Mouse (Mus musculus) forebrain, embryonic 10.5 days (tissue): ENCODE measurements around the gene Spata46. TPM values are rescaled to one million over a fixed set of nuclear protein-coding genes. Genes with fewer than 3 reads are reported as not detected.

Experiments
- DNase-seq: peaks from one replicate; pipeline ENCODE4 v3.0.0-alpha.2; 2017; ENCODE audit warnings: low spot score; ENCODE audit errors: extremely low spot score
- H3K27ac ChIP-seq: fragments of 300-500 bp; sonication (generic); 2 replicates; pipeline ENCODE4 v1.5.1; 2016; ENCODE audit warnings: mild to moderate bottlenecking
- H3K27me3 ChIP-seq: fragments of 300-500 bp; sonication (generic); 2 replicates; pipeline ENCODE4 v1.6.1; 2016; ENCODE audit warnings: mild to moderate bottlenecking; ENCODE audit not compliant: poor library complexity, severe bottlenecking
- H3K36me3 ChIP-seq: fragments of 300-500 bp; sonication (generic); replicated peaks from 2 replicates; pipeline ENCODE4 v1.6.1; 2016; ENCODE audit warnings: mild to moderate bottlenecking, moderate library complexity
- H3K4me1 ChIP-seq: fragments of 300-500 bp; sonication (generic); 2 replicates; pipeline ENCODE4 v1.6.1; 2016
- H3K4me3 ChIP-seq: fragments of 300-500 bp; sonication (generic); 2 replicates; pipeline ENCODE4 v1.5.1; 2016; ENCODE audit warnings: mild to moderate bottlenecking, moderate library complexity
- H3K9me3 ChIP-seq: fragments of 300-500 bp; sonication (generic); 2 replicates; pipeline ENCODE4 v1.6.1; 2016; ENCODE audit warnings: mild to moderate bottlenecking, moderate library complexity
- WGBS: fragments of 180-500 bp; shearing (Covaris S2); methylation state at CpG from one replicate; pipeline ENCODE4 v1.1.7; 2016; 5-methylcytosine and 5-hydroxymethylcytosine counted together
- polyA plus RNA-seq: library from polyadenylated mRNA; unstranded; fragments of >200 nt; fragmentation: Nextera tagmentation; extraction: Ambion mirVana; gene quantifications from 2 replicates; pipeline ENCODE4 v1.2.1, GENCODE M21; 2016

Gene Spata46
- polyA plus RNA-seq, 1 experiment from 2014 or later = 1.9 TPM

- no peak overlapping the region for H3K27ac ChIP-seq
Measured at GRCm38 (mm10) chr1:170303103-170303502, 5.5 kb upstream of the Spata46 start.

GRCm38 (mm10) chr1:170305002-170305401 is 3.6 kb upstream of the Spata46 start:
- no peak overlapping the region for H3K27ac ChIP-seq
- no peaks in the 10 kb centered on the region; the same call in 1 of the 2 replicates for H3K36me3 ChIP-seq
- no peaks in the 10 kb centered on the region for H3K27me3 ChIP-seq
- WGBS = 95% methylated on average over 10 of the region's 10 CpGs
- peaks cover 11% of the 10 kb centered on the region; the same call in 1 of the 2 replicates for H3K4me1 ChIP-seq
- H3K9me3 ChIP-seq = no peaks in the 10 kb centered on the region
- no peak overlapping the region for H3K4me3 ChIP-seq
- DNase-seq = no peak

More at GRCm38 (mm10) chr1:170303103-170303502, 5.5 kb upstream of the Spata46 start:
- H3K4me3 ChIP-seq = no peak overlapping the region
- no peak for DNase-seq
- H3K9me3 ChIP-seq = no peaks in the 10 kb centered on the region
- WGBS = 76% methylated on average over 6 of the region's 6 CpGs
- H3K36me3 ChIP-seq = no peaks in the 10 kb centered on the region; the same call in 1 of the 2 replicates
- no peaks in the 10 kb centered on the region for H3K27me3 ChIP-seq
- peaks cover 11% of the 10 kb centered on the region; the same call in 1 of the 2 replicates for H3K4me1 ChIP-seq

- H3K9me3 ChIP-seq = no peaks in the 10 kb centered on the region
- H3K27ac ChIP-seq = no peak within 1 kb of the TSS
- WGBS = 99% methylated on average over 4 of the region's 4 CpGs
- H3K4me3 ChIP-seq = no peak within 1 kb of the TSS
- no peaks in the 10 kb centered on the region; the same call in 1 of the 2 replicates for H3K36me3 ChIP-seq
- H3K27me3 ChIP-seq = no peaks in the 10 kb centered on the region
- DNase-seq = no peak
- peaks cover 11% of the 10 kb centered on the region; the same call in 1 of the 2 replicates for H3K4me1 ChIP-seq
Measured at GRCm38 (mm10) chr1:170306232-170306631, 2.4 kb upstream of the Spata46 start, which contains the start of gene Gm7694. Gm7694 (minus strand) TSS chr1:170306332.

GRCm38 (mm10) chr1:170311431-170311830 is 2.8 kb downstream of the Spata46 start:
- Histone ChIP-seq H3K4me1 (peaks cover 12% of the 10 kb centered on the region), H3K36me3 (no peaks in the 10 kb centered on the region), H3K27me3 (no peaks in the 10 kb centered on the region), H3K27ac (no peak overlapping the region), H3K4me3 (no peak overlapping the region), H3K9me3 (no peaks in the 10 kb centered on the region)
- no peak for DNase-seq
- WGBS = 82% methylated on average over 6 of the region's 6 CpGs

DNA sequence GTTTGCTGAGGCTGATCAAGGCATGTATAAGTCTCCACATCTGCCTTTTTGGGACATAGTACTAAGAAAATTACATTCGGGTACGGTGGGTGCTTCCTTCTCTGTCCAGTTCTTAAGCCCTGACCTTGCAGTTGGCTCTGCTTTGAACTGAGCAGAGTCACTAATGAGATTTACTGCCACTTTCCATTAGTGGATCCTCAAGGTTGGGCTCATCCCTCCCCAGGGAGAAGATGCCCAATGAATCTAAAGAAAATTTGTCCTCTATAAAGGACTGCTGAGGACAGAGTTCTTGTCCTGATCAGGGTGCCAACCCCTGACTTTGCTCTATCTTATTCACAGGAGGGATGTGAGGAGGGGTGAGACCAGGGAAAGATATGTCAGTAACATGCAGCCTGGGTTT is 13.4 kb downstream of the Spata46 start:
- Histone ChIP-seq H3K4me1 (no peaks in the 10 kb centered on the region), H3K36me3 (0 out of 2 replicates have a peak, but pooled peaks cover 6% of the 10 kb centered on the region), H3K27me3 (no peaks in the 10 kb centered on the region), H3K9me3 (no peaks in the 10 kb centered on the region), H3K27ac (no peak overlapping the region), H3K4me3 (no peak overlapping the region)
- no peak for DNase-seq
- WGBS = 86% methylated on average over 2 of the region's 2 CpGs

DNA sequence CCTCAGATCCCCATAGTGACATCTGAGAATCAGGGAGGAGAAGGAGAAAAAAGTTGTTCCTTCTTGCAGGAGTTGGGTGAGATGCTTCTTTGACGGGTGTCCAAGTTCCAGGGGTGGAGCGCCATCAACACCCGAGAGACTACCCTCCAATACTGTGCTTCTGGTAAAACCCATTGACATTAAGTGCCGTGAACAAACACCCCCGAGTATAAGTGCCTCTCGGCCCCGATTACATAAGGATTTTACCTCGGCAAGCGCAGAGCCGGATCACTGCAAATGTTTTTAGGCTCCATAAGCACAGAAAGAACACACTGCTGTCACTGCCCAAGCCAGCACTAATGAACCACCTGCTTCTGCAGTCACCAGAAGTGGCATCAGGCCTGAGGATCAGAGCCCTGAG is 14.4 kb downstream of the Spata46 start:
- Histone ChIP-seq H3K27me3 (no peaks in the 10 kb centered on the region), H3K27ac (no peak overlapping the region), H3K9me3 (no peaks in the 10 kb centered on the region), H3K4me3 (no peak overlapping the region), H3K36me3 (0 out of 2 replicates have a peak, but pooled peaks cover 8% of the 10 kb centered on the region), H3K4me1 (no peaks in the 10 kb centered on the region)
- 92% methylated on average over 10 of the region's 10 CpGs for WGBS
- DNase-seq = no peak

DNA sequence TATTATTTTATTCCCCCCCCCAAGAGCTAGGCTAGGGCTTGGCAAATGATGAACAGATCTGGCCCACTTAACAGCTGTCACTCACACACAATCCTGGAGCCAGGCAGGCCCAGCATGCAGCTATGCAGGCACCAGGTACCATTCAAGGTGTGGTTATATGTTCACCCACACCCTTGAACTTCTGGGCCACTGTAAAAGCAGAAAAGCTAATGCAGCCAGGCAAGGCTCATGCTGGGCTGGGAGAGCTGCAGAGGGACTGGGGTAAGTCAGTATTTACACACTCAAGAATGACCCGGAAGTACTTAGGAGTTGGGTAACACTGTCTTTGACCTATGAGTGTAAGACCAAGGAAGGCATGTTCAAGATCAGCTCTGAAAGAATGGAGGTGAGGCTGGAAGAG is 15.7 kb downstream of the Spata46 start:
- WGBS = 92% methylated on average over 1 of the region's 1 CpGs
- Histone ChIP-seq H3K27ac (no peak overlapping the region), H3K27me3 (no peaks in the 10 kb centered on the region), H3K9me3 (no peaks in the 10 kb centered on the region), H3K36me3 (peaks cover 2% of the 10 kb centered on the region; the same call in 1 of the 2 replicates), H3K4me3 (no peak overlapping the region), H3K4me1 (0 out of 2 replicates have a peak, but pooled peaks cover 3% of the 10 kb centered on the region)
- DNase-seq = no peak

- DNase-seq = no peak
- Histone ChIP-seq H3K27ac (no peak overlapping the region), H3K27me3 (no peaks in the 10 kb centered on the region), H3K4me3 (no peak overlapping the region), H3K9me3 (no peaks in the 10 kb centered on the region), H3K36me3 (peaks cover 2% of the 10 kb centered on the region; the same call in 1 of the 2 replicates), H3K4me1 (0 out of 2 replicates have a peak, but pooled peaks cover 3% of the 10 kb centered on the region)
- WGBS = 89% methylated on average over 4 of the region's 4 CpGs
Measured at GRCm38 (mm10) chr1:170325277-170325676, 16.7 kb downstream of the Spata46 start.

DNA sequence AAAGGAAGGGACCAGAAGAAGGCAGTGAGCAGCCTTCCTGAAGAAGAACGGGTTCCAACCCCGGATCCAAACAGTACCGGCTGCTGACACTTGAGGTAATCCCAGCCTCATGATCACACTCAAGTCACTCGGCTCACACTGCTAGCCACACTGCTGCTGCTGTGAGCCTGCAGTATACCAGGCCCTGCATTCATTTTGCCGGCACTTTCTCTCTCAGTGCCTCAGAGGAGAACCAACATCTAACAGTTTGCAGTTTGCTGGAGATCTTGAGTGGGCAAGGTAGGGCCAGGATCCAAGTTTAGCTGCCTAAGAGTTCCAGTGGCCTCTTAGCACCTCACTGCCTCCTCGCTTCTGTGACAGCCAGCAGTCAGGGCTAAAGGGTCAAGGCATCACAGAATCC is 23.3 kb downstream of the Spata46 start:
- peaks cover 7% of the 10 kb centered on the region; the same call in 1 of the 2 replicates for H3K4me1 ChIP-seq
- no peak overlapping the region for H3K4me3 ChIP-seq
- no peaks in the 10 kb centered on the region for H3K9me3 ChIP-seq
- H3K27ac ChIP-seq = peak overlapping the region; percentile 37; the same call in 1 of the 2 replicates
- DNase-seq = no peak
- H3K27me3 ChIP-seq = no peaks in the 10 kb centered on the region
- WGBS = 73% methylated on average over 6 of the region's 6 CpGs
- H3K36me3 ChIP-seq = peaks cover 2% of the 10 kb centered on the region; the same call in 1 of the 2 replicates

- H3K27ac ChIP-seq = no peak overlapping the region
- H3K27me3 ChIP-seq = no peaks in the 10 kb centered on the region
- H3K9me3 ChIP-seq = no peaks in the 10 kb centered on the region
- H3K4me1 ChIP-seq = peaks cover 7% of the 10 kb centered on the region; the same call in 1 of the 2 replicates
- H3K4me3 ChIP-seq = no peak overlapping the region
- DNase-seq = no peak
- 79% methylated on average over 4 of the region's 4 CpGs for WGBS
- no peaks in the 10 kb centered on the region; the same call in 1 of the 2 replicates for H3K36me3 ChIP-seq
Measured at GRCm38 (mm10) chr1:170332775-170333174, 24.2 kb downstream of the Spata46 start.

GRCm38 (mm10) chr1:170339943-170340342 is 31.3 kb downstream of the Spata46 start:
- Histone ChIP-seq H3K4me1 (peaks cover 9% of the 10 kb centered on the region; the same call in 1 of the 2 replicates), H3K36me3 (no peaks in the 10 kb centered on the region), H3K4me3 (no peak overlapping the region), H3K9me3 (no peaks in the 10 kb centered on the region), H3K27ac (no peak overlapping the region), H3K27me3 (no peaks in the 10 kb centered on the region)
- 90% methylated on average over 3 of the region's 3 CpGs for WGBS
- DNase-seq = no peak

DNA sequence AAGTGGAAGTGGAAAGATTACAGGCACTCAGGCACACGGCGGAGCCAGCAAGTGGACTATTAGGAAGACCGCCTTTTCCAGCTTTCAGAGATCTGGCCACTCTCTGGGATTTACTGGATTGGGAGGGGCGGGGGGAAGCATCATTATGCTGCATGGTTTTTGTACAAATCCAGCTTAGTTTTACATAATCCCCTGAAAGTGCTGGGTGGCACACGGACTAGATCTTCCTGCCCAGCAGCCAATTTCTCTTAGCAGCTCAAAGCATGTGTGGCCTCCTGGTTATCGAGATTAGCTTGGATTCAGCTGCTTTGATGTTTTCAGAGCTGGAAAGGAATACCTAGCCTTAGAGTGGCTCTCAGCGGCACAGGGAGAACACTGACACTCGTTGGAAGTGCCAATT is 34.5 kb downstream of the Spata46 start:
- no peak overlapping the region for H3K27ac ChIP-seq
- peaks cover 9% of the 10 kb centered on the region; the same call in 1 of the 2 replicates for H3K4me1 ChIP-seq
- DNase-seq = no peak
- no peak overlapping the region for H3K4me3 ChIP-seq
- WGBS = 57% methylated on average over 8 of the region's 8 CpGs
- no peaks in the 10 kb centered on the region for H3K27me3 ChIP-seq
- H3K36me3 ChIP-seq = no peaks in the 10 kb centered on the region
- H3K9me3 ChIP-seq = no peaks in the 10 kb centered on the region

DNA sequence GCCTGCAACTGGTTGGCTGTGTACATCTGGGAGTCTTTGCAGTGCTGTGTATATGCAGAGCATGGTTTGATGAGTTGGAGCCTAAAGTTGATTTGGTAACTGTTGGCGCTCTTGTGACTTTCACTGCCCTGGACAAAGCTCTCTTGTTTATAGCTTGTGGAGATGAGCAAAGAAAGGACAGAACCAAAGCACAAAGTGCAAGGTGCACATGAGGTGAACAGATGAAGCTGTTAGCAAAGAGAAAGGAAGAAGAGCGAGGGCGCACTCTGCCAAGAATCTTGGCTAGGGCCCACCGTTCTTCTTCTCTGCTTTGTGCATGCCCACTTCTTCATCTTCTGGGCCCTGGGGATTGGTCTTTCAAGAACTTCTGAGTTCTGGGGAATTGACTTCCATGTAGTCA is 35.3 kb downstream of the Spata46 start:
- no peak for DNase-seq
- 94% methylated on average over 4 of the region's 4 CpGs for WGBS
- no peaks in the 10 kb centered on the region for H3K9me3 ChIP-seq
- no peaks in the 10 kb centered on the region for H3K27me3 ChIP-seq
- peaks cover 9% of the 10 kb centered on the region; the same call in 1 of the 2 replicates for H3K4me1 ChIP-seq
- no peak overlapping the region for H3K27ac ChIP-seq
- H3K4me3 ChIP-seq = no peak overlapping the region
- no peaks in the 10 kb centered on the region for H3K36me3 ChIP-seq
